Mouse (Mus musculus): ENCODE measurements at regions not wholly inside any gene's neighbourhood (a gene's known extent, or its start where the extent isn't known, plus 50 kb on each side); places are given as distances from the start of the nearest gene placed in this dataset.

DNA sequence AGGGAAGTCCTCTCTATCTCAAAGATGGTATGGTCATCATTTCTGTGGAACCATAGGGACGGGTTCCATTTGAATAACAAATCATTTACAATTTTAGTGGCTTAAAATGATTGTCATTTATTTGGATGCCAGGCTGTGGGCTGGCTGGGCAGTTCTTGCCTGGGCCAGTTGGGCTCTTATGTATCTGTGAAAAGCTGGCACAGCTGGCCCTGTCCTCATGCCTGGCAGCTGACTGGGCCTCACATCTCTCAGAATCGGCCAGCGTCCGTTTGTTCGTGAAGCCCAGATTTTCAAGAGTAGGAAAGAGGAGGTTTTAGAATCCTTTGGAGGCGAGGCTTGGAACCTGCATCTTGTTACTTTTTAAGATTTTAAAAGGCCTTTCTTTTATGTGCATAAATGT is 82.5 kb upstream of the Dlg1 start:
- TF ChIP-seq GATA1 (IDR thresholded peaks at IDR 0.05; ENCODE audit: low read length) (no peak), TAL1 (IDR thresholded peaks at IDR 0.05; ENCODE audit: low read length) (no peak)

All from erythroblast, embryonic 14.5 days (primary cell).